Mouse (Mus musculus) olfactory bulb, adult 2 months (tissue): ENCODE measurements around the gene Slc25a20.

Experiments
- CTCF ChIP-seq: fragments of 200-500 bp; IDR thresholded peaks from 2 replicates; pipeline ENCODE4 v1.5.1; 2012; ENCODE audit warnings: low read depth, mild to moderate bottlenecking, low read length, moderate library complexity; ENCODE audit not compliant: insufficient read depth
- POLR2A ChIP-seq: fragments of 200-500 bp; IDR thresholded peaks from 2 replicates; pipeline ENCODE4 v1.6.1; 2012; ENCODE audit warnings: mild to moderate bottlenecking, low read depth, low read length, moderate library complexity; ENCODE audit not compliant: insufficient read depth

- TF ChIP-seq CTCF (no peak), POLR2A (no peak)
These were observed 40.6 kb downstream of the Slc25a20 start for GRCm38 (mm10) chr9:108702476-108702875.
